In genomic region chr7:83061894-83062477, GRCm38 (mm10) we compare ENCODE assay signal across 21 mouse cellular contexts.
DNase-seq lines count a peak whose midpoint lies in the region; ATAC-seq and TF ChIP-seq lines count a peak whose summit lies in the region.
"Had no signal": no experiment of that assay in that cellular context is flagged by ENCODE, and none has a peak within 500 bp of the region (broad histone marks: within the 10 kb centered on the region; RNA-seq: fewer than 3 reads in every experiment).

No protein-coding gene starts in this region.

- no peaks in the 10 kb centered on the region for H3K4me1 ChIP-seq in liver, adult 2 months (ENCODE audit: control insufficient read depth, insufficient read depth, low read length)
- H3K4me1 ChIP-seq in embryonic facial prominence, embryonic 12.5 days, result peaks cover 13% of the 10 kb centered on the region; the same call in 1 of the 2 replicates
- peaks cover 23% of the 10 kb centered on the region for H3K4me1 ChIP-seq in limb, embryonic 12.5 days (replicated peaks)
- 0 out of 2 replicates have a peak, but pooled peaks cover 2% of the 10 kb centered on the region for H3K4me1 ChIP-seq in midbrain, embryonic 13.5 days (replicated peaks)
- H3K4me1 ChIP-seq: liver, embryonic 15.5 days; neural tube, embryonic 13.5 days; stomach, embryonic 15.5 days had no signal

- no peaks in the 10 kb centered on the region for H3K27me3 ChIP-seq in liver, adult 2 months (ENCODE audit: control insufficient read depth, insufficient read depth, low read length)
- no peaks in the 10 kb centered on the region for H3K27me3 ChIP-seq in embryonic facial prominence, embryonic 12.5 days
- H3K27me3 ChIP-seq in limb, embryonic 12.5 days, result no peaks in the 10 kb centered on the region
- H3K27me3 ChIP-seq in midbrain, embryonic 13.5 days, result no peaks in the 10 kb centered on the region
- H3K27me3 ChIP-seq: heart, embryonic 12.5 days; kidney, embryonic 15.5 days; liver, embryonic 15.5 days; neural tube, embryonic 13.5 days; stomach, embryonic 15.5 days had no signal

- 80% methylated on average over 6 of the region's 6 CpGs for WGBS in liver, adult 2 months
- 93% methylated on average over 6 of the region's 6 CpGs for WGBS in embryonic facial prominence, embryonic 12.5 days
- WGBS in limb, embryonic 12.5 days, result 81% methylated on average over 6 of the region's 6 CpGs
- 96% methylated on average over 6 of the region's 6 CpGs for WGBS in midbrain, embryonic 13.5 days

- no peaks in the 10 kb centered on the region for H3K79me2 ChIP-seq in liver, adult 2 months (ENCODE audit: control insufficient read depth, insufficient read depth, low read length)

- no peak overlapping the region for H3K4me2 ChIP-seq in embryonic facial prominence, embryonic 12.5 days (replicated peaks)
- H3K4me2 ChIP-seq in limb, embryonic 12.5 days, result no peak overlapping the region
- H3K4me2 ChIP-seq in midbrain, embryonic 13.5 days (replicated peaks), result no peak overlapping the region
- H3K4me2 ChIP-seq: heart, embryonic 12.5 days; kidney, embryonic 15.5 days; liver, embryonic 15.5 days; neural tube, embryonic 13.5 days; stomach, embryonic 15.5 days had no signal

- ATAC-seq in embryonic facial prominence, embryonic 12.5 days (ENCODE audit: insufficient number of reproducible peaks, insufficient read depth, low FRiP score, low TSS enrichment), result no peak
- no peak for ATAC-seq in limb, embryonic 12.5 days (ENCODE audit: insufficient number of reproducible peaks, insufficient read depth, low FRiP score, low TSS enrichment, low read depth)
- ATAC-seq in neutrophil, adult 5-6 weeks (ENCODE audit: extremely low read depth, insufficient number of reproducible peaks, low FRiP score, poor library complexity, severe bottlenecking), result peak; percentile 77
- ATAC-seq in midbrain, embryonic 13.5 days, result no peak
- ATAC-seq: forebrain, embryonic 14.5 days; inflammation-experienced regulatory T-cells, adult 6 months; midbrain, embryonic 16.5 days had no signal

- peak; percentile 5 for DNase-seq in liver, adult 2 months (ENCODE audit: extremely low read depth, low read depth, low spot score)
- no peak for DNase-seq in liver
- DNase-seq in right cerebral cortex, postnatal 36 days (ENCODE audit: low spot score in 2 of 2), result no peak
- DNase-seq in retina, postnatal 1 day, result no peak
- DNase-seq: adrenal gland, postnatal 10 days; cerebellum, adult 9-11 months; heart, postnatal 36 days; lung, postnatal 36 days; thymus, postnatal 14 days had no signal

- no peaks in the 10 kb centered on the region for H3K36me3 ChIP-seq in liver, adult 2 months (ENCODE audit: control insufficient read depth, insufficient read depth, low read length)
- no peaks in the 10 kb centered on the region for H3K36me3 ChIP-seq in embryonic facial prominence, embryonic 12.5 days
- no peaks in the 10 kb centered on the region for H3K36me3 ChIP-seq in limb, embryonic 12.5 days
- H3K36me3 ChIP-seq in midbrain, embryonic 13.5 days, result no peaks in the 10 kb centered on the region
- H3K36me3 ChIP-seq: heart, embryonic 12.5 days; kidney, embryonic 15.5 days; liver, embryonic 15.5 days; neural tube, embryonic 13.5 days; stomach, embryonic 15.5 days had no signal

- H3K4me3 ChIP-seq in liver, adult 2 months (ENCODE audit: insufficient read depth, low read depth, low read length), result no peak overlapping the region
- no peak overlapping the region for H3K4me3 ChIP-seq in embryonic facial prominence, embryonic 12.5 days
- H3K4me3 ChIP-seq in limb, embryonic 12.5 days (replicated peaks), result no peak overlapping the region
- H3K4me3 ChIP-seq in midbrain, embryonic 13.5 days (replicated peaks), result no peak overlapping the region
- H3K4me3 ChIP-seq: heart, embryonic 12.5 days; kidney, embryonic 15.5 days; liver, embryonic 15.5 days; neural tube, embryonic 13.5 days; stomach, embryonic 15.5 days had no signal

- TF ChIP-seq POLR2A in liver, adult 2 months (IDR thresholded peaks at IDR 0.05; ENCODE audit: extremely low read depth, insufficient read depth, low read length), result no peak

- H3K9ac ChIP-seq in liver, adult 2 months (ENCODE audit: low read depth, low read length), result no peak overlapping the region
- H3K9ac ChIP-seq in embryonic facial prominence, embryonic 12.5 days, result no peak overlapping the region
- no peak overlapping the region for H3K9ac ChIP-seq in limb, embryonic 12.5 days (replicated peaks)
- H3K9ac ChIP-seq in midbrain, embryonic 13.5 days (replicated peaks), result no peak overlapping the region
- H3K9ac ChIP-seq: heart, embryonic 12.5 days; kidney, embryonic 15.5 days; liver, embryonic 15.5 days; neural tube, embryonic 13.5 days; stomach, embryonic 15.5 days had no signal

- H3K9me3 ChIP-seq in embryonic facial prominence, embryonic 12.5 days, result no peaks in the 10 kb centered on the region
- H3K9me3 ChIP-seq in limb, embryonic 12.5 days, result no peaks in the 10 kb centered on the region
- H3K9me3 ChIP-seq in midbrain, embryonic 13.5 days, result no peaks in the 10 kb centered on the region
- H3K9me3 ChIP-seq: heart, embryonic 12.5 days; kidney, embryonic 15.5 days; liver, embryonic 15.5 days; neural tube, embryonic 13.5 days; stomach, embryonic 15.5 days had no signal

- no peak for TF ChIP-seq CTCF in liver, adult 2 months (IDR thresholded peaks at IDR 0.05; ENCODE audit: low read depth, low read length)

- no peak overlapping the region for H3K27ac ChIP-seq in liver, adult 2 months (replicated peaks; ENCODE audit: insufficient read depth, low read depth, low read length)
- H3K27ac ChIP-seq in embryonic facial prominence, embryonic 12.5 days, result peak overlapping the region; percentile 85
- H3K27ac ChIP-seq in limb, embryonic 12.5 days, result peak overlapping the region; percentile 92
- H3K27ac ChIP-seq in midbrain, embryonic 13.5 days, result no peak overlapping the region
- H3K27ac ChIP-seq: kidney, embryonic 15.5 days; liver, embryonic 15.5 days; neural tube, embryonic 13.5 days; stomach, embryonic 15.5 days had no signal

Comparison
In these comparisons a context has a peak if more than half of its experiments do, and no peak if none do; other contexts are left out.
1. H3K27ac ChIP-seq: peak in embryonic facial prominence, embryonic 12.5 days (single experiment) and limb, embryonic 12.5 days (single experiment); none in liver, adult 2 months (single experiment) and midbrain, embryonic 13.5 days (single experiment).